Mouse (Mus musculus) spleen, adult 2 months (tissue): ENCODE data around the gene Lmcd1.

Source experiments
- CTCF ChIP-seq: fragments of 200-500 bp; IDR thresholded peaks from 2 replicates; pipeline ENCODE4 v1.5.1; 2011; ENCODE audit warnings: mild to moderate bottlenecking, inconsistent platforms; ENCODE audit not compliant: insufficient read depth, insufficient read length, insufficient replicate concordance; ENCODE audit errors: extremely low read depth
- POLR2A ChIP-seq: fragments of 200-500 bp; IDR thresholded peaks from 2 replicates; pipeline ENCODE4 v1.6.1; 2011; ENCODE audit warnings: low read depth, low read length, inconsistent platforms

DNA sequence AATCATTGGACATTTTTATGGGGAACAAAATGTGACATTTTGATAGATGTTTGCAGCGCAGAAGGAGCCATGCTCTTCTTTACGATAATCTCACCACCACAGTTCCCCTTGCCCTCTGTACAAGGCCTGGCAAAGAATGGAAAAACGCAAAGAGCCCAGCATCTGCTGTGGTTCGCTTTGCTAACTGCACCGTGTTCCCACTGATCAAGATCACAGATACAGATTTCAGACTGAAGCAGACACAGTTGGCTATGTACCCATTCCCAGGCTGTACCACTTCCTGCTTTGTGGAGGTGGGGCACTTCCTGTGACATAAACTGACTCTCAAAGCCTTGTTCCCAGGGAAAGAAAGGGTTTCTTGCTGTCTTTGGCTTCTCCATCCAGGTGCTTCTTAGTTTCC, 60.4 kb downstream of the Lmcd1 start:
- no peak for TF ChIP-seq CTCF
- no peak for TF ChIP-seq POLR2A
